Mouse (Mus musculus) small intestine, adult 2 months (tissue): ENCODE data around the gene Ppp2r5e.

Experiments used
- CTCF ChIP-seq: fragments of 200-500 bp; IDR thresholded peaks from 2 replicates; pipeline ENCODE4 v1.5.1; 2012; ENCODE audit warnings: low read depth, mild to moderate bottlenecking, control low read depth, inconsistent platforms, low read length, moderate library complexity, mixed read lengths; ENCODE audit not compliant: insufficient replicate concordance, insufficient read length; ENCODE audit errors: extremely low read depth
- POLR2A ChIP-seq: fragments of 200-500 bp; IDR thresholded peaks from 2 replicates; pipeline ENCODE4 v1.6.1; 2012; ENCODE audit warnings: low read depth, mild to moderate bottlenecking, control low read depth, inconsistent platforms, low read length, moderate library complexity

- TF ChIP-seq CTCF (no peak), POLR2A (no peak)
Observed at GRCm38 (mm10) chr12:75622835-75623234, 26.8 kb upstream of the Ppp2r5e start.
